Mouse (Mus musculus): ENCODE measurements around the gene Higd1a.

The Higd1a gene

GRCm38 (mm10) chr9:121838829-121839621 is 19.1 kb downstream of the Higd1a start, which contains the start of gene Ccdc13:
Gene Ccdc13, minus strand, starts transcription at chr9:121839461.
- no peak for DNase-seq (ENCODE audit: low read depth)

- no peak for DNase-seq (ENCODE audit: low read depth)
These were observed 20.2 kb downstream of the Higd1a start for GRCm38 (mm10) chr9:121838008-121838407.

- DNase-seq (ENCODE audit: low read depth): no peak
These were observed 24.3 kb downstream of the Higd1a start for GRCm38 (mm10) chr9:121833825-121834224.

GRCm38 (mm10) chr9:121830956-121831293 is 27.2 kb downstream of the Higd1a start:
- peak; percentile 77 for DNase-seq (ENCODE audit: low read depth)

- DNase-seq (ENCODE audit: low read depth): peak; percentile 32
These were observed 27.8 kb downstream of the Higd1a start for GRCm38 (mm10) chr9:121830243-121830955.

GRCm38 (mm10) chr9:121829270-121829992 is 28.7 kb downstream of the Higd1a start:
- DNase-seq (ENCODE audit: low read depth): no peak

- no peak for DNase-seq (ENCODE audit: low read depth)
These were observed 29.8 kb downstream of the Higd1a start for GRCm38 (mm10) chr9:121828314-121828713.

GRCm38 (mm10) chr9:121826356-121826755 is 31.8 kb downstream of the Higd1a start:
- no peak for DNase-seq (ENCODE audit: low read depth)

- no peak for DNase-seq (ENCODE audit: low read depth)
These were observed 34.2 kb downstream of the Higd1a start for GRCm38 (mm10) chr9:121823991-121824390.

- no peak for DNase-seq (ENCODE audit: low read depth)
These were observed 35.1 kb downstream of the Higd1a start for GRCm38 (mm10) chr9:121823051-121823450.

- DNase-seq (ENCODE audit: low read depth): no peak
These were observed 35.6 kb downstream of the Higd1a start for GRCm38 (mm10) chr9:121822585-121822991.

- DNase-seq (ENCODE audit: low read depth): no peak
These were observed 37.4 kb downstream of the Higd1a start for GRCm38 (mm10) chr9:121820765-121821164.

GRCm38 (mm10) chr9:121819771-121820471 is 38.2 kb downstream of the Higd1a start:
- DNase-seq (ENCODE audit: low read depth): no peak

- DNase-seq (ENCODE audit: low read depth): no peak
These were observed 38.9 kb downstream of the Higd1a start for GRCm38 (mm10) chr9:121819073-121819770.

GRCm38 (mm10) chr9:121815183-121815582 is 43.0 kb downstream of the Higd1a start:
- DNase-seq (ENCODE audit: low read depth): peak; percentile 49

- DNase-seq (ENCODE audit: low read depth): no peak
These were observed 47.9 kb downstream of the Higd1a start for GRCm38 (mm10) chr9:121810081-121810821.

GRCm38 (mm10) chr9:121808511-121808910 is 49.7 kb downstream of the Higd1a start:
- DNase-seq (ENCODE audit: low read depth): no peak

GRCm38 (mm10) chr9:121807947-121808346 is 50.2 kb downstream of the Higd1a start:
- no peak for DNase-seq (ENCODE audit: low read depth)

- DNase-seq (ENCODE audit: low read depth): no peak
These were observed 50.6 kb downstream of the Higd1a start for GRCm38 (mm10) chr9:121807546-121807945.

GRCm38 (mm10) chr9:121802747-121803146 is 55.4 kb downstream of the Higd1a start:
- DNase-seq (ENCODE audit: low read depth): no peak
